25 mouse cellular contexts compared by ENCODE assay signal in genomic region chr1:170339943-170340342, GRCm38 (mm10). TPM values are rescaled to one million over a fixed set of nuclear protein-coding genes. Genes with fewer than 3 reads are reported as not detected.
"Had no signal": no experiment of that assay in that cellular context is flagged by ENCODE, and none has a peak within 500 bp of the region (broad histone marks: within the 10 kb centered on the region; RNA-seq: fewer than 3 reads in every experiment).

No protein-coding gene starts in this region.

- ATAC-seq: hindbrain, postnatal 0 days; intestine, embryonic 16.5 days; liver, embryonic 12.5 days had no signal

- DNase-seq: gastrocnemius, adult 2 months; gastrocnemius, postnatal 10 days; gastrocnemius, postnatal 25 days; heart, adult 11 months; heart, postnatal 10 days; heart, postnatal 4 days; kidney, adult 11 months; kidney, adult 2 months; kidney, adult 9 months; kidney, postnatal 14 days; kidney, postnatal 36 days had no signal

RNA-seq across cellular contexts. Expression of gene Spata46, which starts 31.3 kb away (rescaled TPM):
- total RNA-seq: gastrocnemius, adult 2 months; gastrocnemius, postnatal 10 days; gastrocnemius, postnatal 25 days; gastrocnemius, postnatal 4 days; heart, adult 8-10 months; heart, postnatal 10 days; heart, postnatal 25 days; heart, postnatal 4 days; hindbrain, postnatal 0 days; layer of hippocampus, adult 18-20 months; layer of hippocampus, adult 8-10 months; layer of hippocampus, postnatal 10 days; layer of hippocampus, postnatal 25 days; left cerebral cortex, adult 2 months; left cerebral cortex, postnatal 14 days; left cerebral cortex, postnatal 36 days; liver, adult 2 months had no signal
